Mouse (Mus musculus) ES-E14 (cell line): Measurements from ENCODE around the gene Capzb. TPM values are rescaled to one million over a fixed set of nuclear protein-coding genes. Genes with fewer than 3 reads are reported as not detected.
A peak's percentile ranks its signal among the peaks of the same experiment; 100 is the strongest.

Experiments
- DNase-seq: peaks from one replicate; pipeline ENCODE4 v3.0.0-alpha.2; 2013; ENCODE audit warnings: low read depth, low spot score
- H3K27ac ChIP-seq: 2 replicates; pipeline ENCODE4 v1.5.1; 2012; ENCODE audit warnings: low read depth, mild to moderate bottlenecking, low read length, moderate library complexity, mixed read lengths; ENCODE audit not compliant: poor library complexity, insufficient read depth, severe bottlenecking
- H3K36me3 ChIP-seq: 2 replicates; pipeline ENCODE4 v1.6.1; 2012; ENCODE audit warnings: mild to moderate bottlenecking, low read length, moderate library complexity, mixed read lengths; ENCODE audit not compliant: control insufficient read depth, poor library complexity, insufficient read depth, severe bottlenecking
- H3K4me1 ChIP-seq, 2 experiments: fragments of 150-350 bp in 1 of 2; sonication (generic) in 1 of 2; 2 replicates each; pipeline ENCODE4 v1.6.1; 2012; ENCODE audit warnings: low read length in 2 of 2, mild to moderate bottlenecking in 1 of 2, mixed read lengths in 1 of 2; ENCODE audit not compliant: control insufficient read depth in 2 of 2, insufficient read depth in 2 of 2, poor library complexity in 1 of 2
- H3K4me3 ChIP-seq, 2 experiments: fragments of 150-350 bp in 1 of 2; sonication (generic) in 1 of 2; 2 replicates each; pipeline ENCODE4 v1.5.1; 2012; ENCODE audit warnings: low read length in 2 of 2, low read depth in 1 of 2, mild to moderate bottlenecking in 1 of 2, mixed read lengths in 1 of 2; ENCODE audit not compliant: insufficient read depth in 1 of 2, poor library complexity in 1 of 2, severe bottlenecking in 1 of 2
- H3K9ac ChIP-seq: 2 replicates; pipeline ENCODE4 v1.6.1; 2012; ENCODE audit warnings: low read depth, mild to moderate bottlenecking, low read length, mixed read lengths; ENCODE audit not compliant: poor library complexity, insufficient read depth, severe bottlenecking
- H3K9me3 ChIP-seq: fragments of 150-350 bp; sonication (generic); 2 replicates; pipeline ENCODE4 v1.6.1; 2012; ENCODE audit warnings: low read depth, mild to moderate bottlenecking, low read length; ENCODE audit not compliant: control insufficient read depth, insufficient read depth
- CHD2 ChIP-seq: IDR thresholded peaks from 2 replicates; pipeline ENCODE4 v1.6.1; 2014; ENCODE audit warnings: mild to moderate bottlenecking, low read depth, low read length, inconsistent platforms
- HCFC1 ChIP-seq: IDR thresholded peaks from 2 replicates; pipeline ENCODE4 v1.6.1; 2012; ENCODE audit warnings: low read length, inconsistent platforms, borderline replicate concordance; ENCODE audit not compliant: insufficient read depth
- MAFK ChIP-seq: IDR thresholded peaks from 2 replicates; pipeline ENCODE4 v1.6.1; 2014; ENCODE audit warnings: mild to moderate bottlenecking, low read depth, low read length, inconsistent platforms; ENCODE audit not compliant: insufficient read depth
- ZC3H11A ChIP-seq: IDR thresholded peaks from 2 replicates; pipeline ENCODE4 v1.6.1; 2012; ENCODE audit warnings: low read depth, mild to moderate bottlenecking, inconsistent platforms, low read length, borderline replicate concordance
- ZNF384 ChIP-seq: IDR thresholded peaks from 2 replicates; pipeline ENCODE4 v1.6.1; 2012; ENCODE audit warnings: low read depth, low read length, inconsistent platforms
- in situ Hi-C, 2 experiments: fragments of 600-800 bp; cut with MboI; formaldehyde crosslinking; loops; one replicate each; pipeline ENCODE4 v1.15.1; 2025; ENCODE audit warnings: low sequenced_read_pairs in 2 of 2, inconsistent platforms in 1 of 2; ENCODE audit not compliant: unreplicated experiment in 2 of 2
- total RNA-seq: library from RNA; depleted of rRNA; stranded (reverse); fragments of 300-350 nt; gene quantifications from 2 replicates; pipeline ENCODE4 v1.2.3, GENCODE M21; 2012

The Capzb gene
- total RNA-seq, 1 experiment, result 111 TPM

DNA sequence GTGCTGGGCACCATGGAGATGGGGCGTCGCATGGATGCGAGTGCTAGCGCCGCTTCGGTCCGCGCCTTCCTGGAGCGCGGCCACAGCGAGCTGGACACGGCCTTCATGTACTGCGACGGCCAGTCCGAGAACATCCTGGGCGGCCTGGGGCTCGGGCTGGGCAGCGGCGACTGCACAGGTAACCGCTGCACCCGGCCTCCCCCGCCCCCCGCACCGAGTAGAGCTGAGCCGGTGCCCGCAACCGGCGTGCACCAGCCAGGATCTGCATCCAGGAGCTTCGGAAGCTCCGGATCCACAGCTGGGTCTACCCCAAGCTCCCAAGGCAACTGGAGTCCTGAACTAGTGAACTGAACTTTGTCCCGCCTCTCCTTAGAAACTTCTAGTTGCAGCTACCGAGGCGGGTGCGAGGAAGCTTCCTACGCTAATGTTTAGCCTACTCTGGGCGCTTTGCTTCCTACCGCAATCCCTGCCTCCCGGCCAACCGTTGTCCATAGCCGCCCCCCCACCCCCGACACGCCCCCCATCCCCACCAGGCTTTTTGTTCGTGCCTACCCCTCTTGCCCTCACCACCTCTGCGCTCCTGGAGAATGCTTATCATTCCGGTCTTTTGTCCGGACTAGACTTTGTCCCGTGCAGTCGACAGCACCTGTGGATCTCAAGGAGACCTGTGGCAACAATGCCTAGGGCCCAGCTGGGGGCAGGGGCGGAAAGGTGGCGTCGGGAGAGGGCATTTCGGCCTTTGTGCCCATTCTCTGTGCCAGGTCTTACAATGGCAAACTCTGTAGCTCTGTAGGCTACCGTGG, 118.4 kb downstream of the Capzb start:
- no peaks in the 10 kb centered on the region for H3K9me3 ChIP-seq
- DNase-seq, result no peak
- peak overlapping the region; percentile 85 to 89 for H3K4me3 ChIP-seq
- TF ChIP-seq MAFK, result no peak
- no peak for TF ChIP-seq HCFC1
- no peak for TF ChIP-seq ZC3H11A
- no peak for TF ChIP-seq CHD2
- TF ChIP-seq ZNF384, result no peak
- no peak overlapping the region for H3K27ac ChIP-seq
- in situ Hi-C loops, result no loop called here
- H3K9ac ChIP-seq, result peak overlapping the region; percentile 85
- H3K4me1 ChIP-seq, result peaks cover 0 to 6% of the 10 kb centered on the region in 2 experiments; a peak in 1 of 4 replicates
- peaks cover 12% of the 10 kb centered on the region; the same call in 1 of the 2 replicates for H3K36me3 ChIP-seq

DNA sequence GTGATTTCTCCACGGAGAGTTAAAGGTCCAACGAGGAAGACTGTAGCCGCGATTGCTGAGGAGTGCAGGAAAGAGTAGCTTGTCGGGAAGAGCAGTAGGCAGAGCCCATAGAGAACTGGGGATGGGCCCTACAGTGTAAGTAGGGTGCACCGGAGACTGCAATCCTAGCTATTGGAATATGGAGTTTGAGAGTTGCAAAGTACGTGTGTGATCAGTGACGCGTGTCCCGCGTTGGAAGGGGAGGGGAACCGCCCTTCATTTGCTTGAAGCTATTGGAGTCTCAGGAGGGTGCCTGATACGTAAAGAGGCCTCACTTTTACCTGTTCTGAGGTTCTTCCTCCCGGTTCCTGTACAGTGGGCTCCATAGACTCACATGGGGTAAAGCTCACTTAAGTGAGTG, 119.0 kb downstream of the Capzb start:
- no peaks in the 10 kb centered on the region for H3K9me3 ChIP-seq
- H3K4me1 ChIP-seq, result peaks cover 0 to 6% of the 10 kb centered on the region in 2 experiments; a peak in 1 of 4 replicates
- peaks cover 12% of the 10 kb centered on the region; the same call in 1 of the 2 replicates for H3K36me3 ChIP-seq
- TF ChIP-seq CHD2, result no peak
- peak overlapping the region; percentile 85 to 89 for H3K4me3 ChIP-seq
- in situ Hi-C loops, result no loop called here
- no peak for DNase-seq
- H3K9ac ChIP-seq, result peak overlapping the region; percentile 17; the same call in 1 of the 2 replicates
- H3K27ac ChIP-seq, result no peak overlapping the region

DNA sequence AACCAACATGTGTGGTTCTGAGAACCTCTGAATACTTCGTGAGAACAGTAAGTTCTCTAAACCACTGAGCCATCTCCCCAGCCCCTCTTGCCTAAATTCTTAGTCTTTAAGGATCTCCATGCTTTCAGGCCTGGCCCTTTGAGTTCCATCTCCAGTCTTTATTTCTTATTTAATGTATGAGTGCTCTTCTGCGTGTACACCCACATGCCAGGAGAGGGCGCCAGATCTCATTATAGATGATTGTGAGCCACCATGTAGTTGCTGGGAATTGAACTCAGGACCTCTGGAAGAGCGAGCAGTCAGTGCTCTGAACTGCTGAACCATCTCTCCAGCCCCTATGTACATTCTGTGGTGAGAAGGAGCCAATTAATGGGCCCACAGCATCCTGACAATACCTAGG, 119.9 kb downstream of the Capzb start:
- in situ Hi-C loops, result no loop called here
- peaks cover 0 to 8% of the 10 kb centered on the region in 2 experiments; a peak in 1 of 4 replicates for H3K4me1 ChIP-seq

DNA sequence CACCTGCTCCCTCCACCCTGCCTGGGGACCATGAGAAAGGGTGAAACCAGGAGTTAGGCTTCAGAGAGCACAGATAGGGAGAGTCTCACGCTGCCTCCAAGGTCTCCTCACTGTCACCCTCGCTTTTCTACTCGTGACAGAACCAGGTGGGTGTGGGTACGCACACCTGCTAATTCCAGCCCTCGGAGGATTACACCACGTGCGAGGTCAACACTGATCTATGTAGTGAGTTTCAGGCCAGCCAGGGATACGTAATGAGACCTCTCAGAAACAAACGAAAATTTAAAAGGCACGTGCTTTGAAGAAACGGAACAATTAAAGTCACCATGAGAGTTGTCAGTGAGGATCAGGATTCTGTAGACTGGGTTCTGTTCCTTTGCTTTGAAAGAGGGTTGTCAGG, 125.8 kb downstream of the Capzb start:
- no peak for DNase-seq
- 0 out of 4 replicates have a peak, but pooled peaks cover 0 to 2% of the 10 kb centered on the region in 2 experiments for H3K4me1 ChIP-seq
- TF ChIP-seq HCFC1 (no peak), CHD2 (no peak), ZC3H11A (no peak), MAFK (no peak), ZNF384 (no peak)
- H3K36me3 ChIP-seq, result peaks cover 11% of the 10 kb centered on the region; the same call in 1 of the 2 replicates
- H3K27ac ChIP-seq, result no peak overlapping the region
- H3K4me3 ChIP-seq, result no peak overlapping the region
- H3K9me3 ChIP-seq, result no peaks in the 10 kb centered on the region
- in situ Hi-C loops, result no loop called here
- H3K9ac ChIP-seq, result no peak overlapping the region

More for the DNA sequence above, 119.9 kb downstream of the Capzb start:
- Histone ChIP-seq H3K36me3 (peaks cover 9% of the 10 kb centered on the region; the same call in 1 of the 2 replicates), H3K27ac (no peak overlapping the region), H3K4me3 (no peak overlapping the region), H3K9me3 (no peaks in the 10 kb centered on the region), H3K9ac (no peak overlapping the region)
- TF ChIP-seq MAFK (no peak), HCFC1 (no peak), CHD2 (no peak), ZNF384 (no peak), ZC3H11A (no peak)
- DNase-seq, result no peak

DNA sequence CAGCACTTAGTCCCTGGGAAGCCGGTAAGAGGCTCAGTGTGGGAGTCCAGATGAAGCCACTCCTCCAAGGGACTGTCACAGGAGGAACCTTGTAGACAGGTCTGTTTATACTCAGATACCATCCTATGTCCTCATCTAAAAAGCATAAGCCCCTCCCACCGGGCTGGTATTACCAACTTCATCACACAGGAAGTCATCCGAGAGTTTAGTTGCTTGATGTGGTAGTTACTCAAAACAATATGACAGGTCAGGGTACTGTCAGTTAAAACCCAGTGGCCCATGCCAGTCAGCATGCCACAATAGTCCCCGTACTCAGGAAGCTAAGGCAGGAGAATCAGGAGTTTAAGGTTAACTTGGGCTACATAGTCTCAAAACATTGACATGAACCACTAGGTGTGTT, 127.0 kb downstream of the Capzb start:
- DNase-seq, result no peak
- Histone ChIP-seq H3K4me3 (no peak overlapping the region), H3K36me3 (peaks cover 4% of the 10 kb centered on the region; the same call in 1 of the 2 replicates), H3K9me3 (no peaks in the 10 kb centered on the region), H3K27ac (no peak overlapping the region), H3K4me1 (0 out of 4 replicates have a peak, but pooled peaks cover 0 to 2% of the 10 kb centered on the region in 2 experiments), H3K9ac (no peak overlapping the region)
- TF ChIP-seq CHD2, result no peak
- TF ChIP-seq ZC3H11A, result no peak
- in situ Hi-C loops, result no loop called here
